Mouse (Mus musculus): Measurements from ENCODE around the gene Asb9.

The Asb9 gene

GRCm38 (mm10) chrX:164505709-164506498, at the start of gene Asb9:
Gene Asb9, plus strand, starts transcription at chrX:164506327.
- no peak for DNase-seq (ENCODE audit: low read depth, low spot score)

GRCm38 (mm10) chrX:164459205-164459878, 46.8 kb upstream of the Asb9 start:
- DNase-seq (ENCODE audit: low read depth, low spot score) = no peak

GRCm38 (mm10) chrX:164502258-164502657, 3.9 kb upstream of the Asb9 start:
- DNase-seq (ENCODE audit: low read depth, low spot score) = no peak

- no peak for DNase-seq (ENCODE audit: low read depth, low spot score)
Measured at GRCm38 (mm10) chrX:164507068-164507467, 941 bp downstream of the Asb9 start.

GRCm38 (mm10) chrX:164508728-164509127, 2.6 kb downstream of the Asb9 start:
- no peak for DNase-seq (ENCODE audit: low read depth, low spot score)

GRCm38 (mm10) chrX:164522138-164522537, 16.0 kb downstream of the Asb9 start:
- no peak for DNase-seq (ENCODE audit: low read depth, low spot score)

GRCm38 (mm10) chrX:164526566-164526965, 20.4 kb downstream of the Asb9 start:
- DNase-seq (ENCODE audit: low read depth, low spot score) = no peak

- DNase-seq (ENCODE audit: low read depth, low spot score) = peak; percentile 32
Measured at GRCm38 (mm10) chrX:164541436-164542317, 35.5 kb downstream of the Asb9 start.

GRCm38 (mm10) chrX:164570195-164570594, 64.1 kb downstream of the Asb9 start:
- DNase-seq (ENCODE audit: low read depth, low spot score) = no peak

- DNase-seq (ENCODE audit: low read depth, low spot score) = no peak
Measured at GRCm38 (mm10) chrX:164576967-164577366, 70.8 kb downstream of the Asb9 start.

Data from brain, embryonic 18.5 days (tissue).